Mouse (Mus musculus): ENCODE results near the gene Tmem119. TPM values are rescaled to one million over a fixed set of nuclear protein-coding genes. Genes with fewer than 3 reads are reported as not detected.

The Tmem119 gene
- polyA plus RNA-seq, 1 experiment from 2014 or later, result 17.6 TPM

DNA sequence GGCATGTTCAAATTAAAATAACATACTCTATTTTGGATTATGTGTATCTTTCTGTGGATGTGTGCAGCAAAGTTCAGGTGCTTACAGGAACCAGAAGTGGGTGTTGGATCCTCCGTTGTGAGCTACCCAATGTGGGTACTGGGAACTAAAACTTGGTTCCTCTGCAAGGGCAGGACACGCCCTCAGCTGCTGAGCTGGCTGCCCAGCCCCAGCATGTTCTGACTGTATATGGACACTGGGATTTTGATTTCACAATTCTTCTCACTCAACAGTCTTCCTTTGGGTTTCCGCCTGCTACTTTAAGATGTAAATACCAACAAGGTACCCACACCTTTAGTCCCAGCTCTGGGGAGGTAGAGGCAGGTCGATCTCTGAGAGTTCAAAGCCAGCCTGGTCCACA lies 40.1 kb upstream of the Tmem119 start:
- H3K4me2 ChIP-seq (replicated peaks; ENCODE audit: low read depth, low read length), result no peak overlapping the region
- H3K36me3 ChIP-seq (ENCODE audit: control insufficient read depth, insufficient read depth, low read length), result peaks cover 28% of the 10 kb centered on the region
- H3K4me1 ChIP-seq (ENCODE audit: control insufficient read depth, insufficient read depth, low read length), result no peaks in the 10 kb centered on the region
- H3K27ac ChIP-seq (ENCODE audit: low read depth, low read length), result no peak overlapping the region
- WGBS, result 93% methylated on average over 4 of the region's 4 CpGs
- no peaks in the 10 kb centered on the region for H3K9me3 ChIP-seq (ENCODE audit: control insufficient read depth, low read length)
- no peak overlapping the region for H3K9ac ChIP-seq (ENCODE audit: low read depth, low read length)
- no peak for ATAC-seq (ENCODE audit: low FRiP score, low TSS enrichment)
- no peak overlapping the region for H3K4me3 ChIP-seq (ENCODE audit: low read length)
- no peaks in the 10 kb centered on the region for H3K27me3 ChIP-seq (ENCODE audit: control insufficient read depth, insufficient read depth, low read length)

DNA sequence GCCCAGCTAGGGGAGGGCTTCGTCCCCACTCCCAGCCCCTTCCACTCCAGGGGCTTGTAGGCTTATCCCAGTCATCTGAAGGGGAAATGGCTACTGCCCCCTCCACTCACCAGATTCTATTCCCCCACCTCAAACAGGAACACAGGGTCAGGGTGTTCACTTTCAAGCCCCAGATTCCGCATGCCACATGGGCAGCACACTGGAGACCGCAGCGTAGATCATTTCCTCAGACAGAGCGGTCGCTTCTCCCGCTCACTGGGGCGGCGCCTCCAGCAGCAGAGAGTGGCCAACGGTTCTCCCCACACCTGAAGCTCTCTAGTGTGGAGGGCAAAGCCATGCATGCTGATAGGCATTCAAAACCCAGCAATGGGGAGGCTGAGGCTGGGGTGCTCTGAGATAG lies 36.6 kb upstream of the Tmem119 start:
- Histone ChIP-seq H3K27me3 (ENCODE audit: control insufficient read depth, insufficient read depth, low read length) (no peaks in the 10 kb centered on the region), H3K9ac (ENCODE audit: low read depth, low read length) (no peak overlapping the region), H3K4me2 (replicated peaks; ENCODE audit: low read depth, low read length) (no peak overlapping the region), H3K9me3 (ENCODE audit: control insufficient read depth, low read length) (no peaks in the 10 kb centered on the region), H3K4me3 (ENCODE audit: low read length) (no peak overlapping the region), H3K27ac (ENCODE audit: low read depth, low read length) (no peak overlapping the region), H3K4me1 (ENCODE audit: control insufficient read depth, insufficient read depth, low read length) (no peaks in the 10 kb centered on the region), H3K36me3 (ENCODE audit: control insufficient read depth, insufficient read depth, low read length) (0 out of 2 replicates have a peak, but pooled peaks cover 4% of the 10 kb centered on the region)
- no peak for ATAC-seq (ENCODE audit: low FRiP score, low TSS enrichment)
- WGBS, result 65% methylated on average over 10 of the region's 10 CpGs

DNA sequence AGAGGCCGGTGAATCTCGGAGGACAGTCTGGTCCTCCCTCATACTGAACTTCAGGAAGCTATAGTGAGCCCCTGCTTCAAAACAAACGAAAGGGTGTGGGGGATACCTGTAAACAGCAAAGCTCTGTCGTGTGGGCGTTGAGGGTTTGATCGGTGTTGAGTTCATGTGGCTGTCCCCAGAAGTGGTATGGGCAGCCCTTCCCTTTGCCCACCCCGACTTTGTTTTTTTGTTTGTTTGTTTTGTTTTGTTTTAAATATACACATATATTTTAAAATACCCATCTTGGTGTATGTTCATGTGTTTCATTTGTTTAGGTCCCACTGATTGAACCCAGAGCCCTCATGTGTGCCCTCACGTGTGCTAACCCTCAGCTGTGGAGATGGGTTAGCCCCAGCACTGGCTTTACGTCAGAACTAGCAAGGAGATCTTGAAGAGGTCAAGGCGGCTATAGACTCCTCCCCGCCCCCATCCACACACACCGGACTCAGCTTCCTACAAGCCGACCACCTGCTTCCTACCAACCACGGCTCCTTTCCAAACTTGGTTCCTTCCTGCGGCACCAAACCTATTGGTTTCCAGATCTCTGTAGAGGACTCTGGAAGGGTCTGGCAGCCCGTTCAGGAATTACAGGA lies 33.1 kb upstream of the Tmem119 start:
- H3K4me3 ChIP-seq (ENCODE audit: low read length), result no peak overlapping the region
- no peaks in the 10 kb centered on the region for H3K27me3 ChIP-seq (ENCODE audit: control insufficient read depth, insufficient read depth, low read length)
- no peaks in the 10 kb centered on the region for H3K36me3 ChIP-seq (ENCODE audit: control insufficient read depth, insufficient read depth, low read length)
- H3K9ac ChIP-seq (ENCODE audit: low read depth, low read length), result no peak overlapping the region
- WGBS, result 59% methylated on average over 16 of the region's 16 CpGs
- H3K4me2 ChIP-seq (replicated peaks; ENCODE audit: low read depth, low read length), result no peak overlapping the region
- H3K9me3 ChIP-seq (ENCODE audit: control insufficient read depth, low read length), result no peaks in the 10 kb centered on the region
- 0 out of 2 replicates have a peak, but pooled peaks cover 3% of the 10 kb centered on the region for H3K4me1 ChIP-seq (ENCODE audit: control insufficient read depth, insufficient read depth, low read length)
- no peak overlapping the region for H3K27ac ChIP-seq (ENCODE audit: low read depth, low read length)
- no peak for ATAC-seq (ENCODE audit: low FRiP score, low TSS enrichment)

DNA sequence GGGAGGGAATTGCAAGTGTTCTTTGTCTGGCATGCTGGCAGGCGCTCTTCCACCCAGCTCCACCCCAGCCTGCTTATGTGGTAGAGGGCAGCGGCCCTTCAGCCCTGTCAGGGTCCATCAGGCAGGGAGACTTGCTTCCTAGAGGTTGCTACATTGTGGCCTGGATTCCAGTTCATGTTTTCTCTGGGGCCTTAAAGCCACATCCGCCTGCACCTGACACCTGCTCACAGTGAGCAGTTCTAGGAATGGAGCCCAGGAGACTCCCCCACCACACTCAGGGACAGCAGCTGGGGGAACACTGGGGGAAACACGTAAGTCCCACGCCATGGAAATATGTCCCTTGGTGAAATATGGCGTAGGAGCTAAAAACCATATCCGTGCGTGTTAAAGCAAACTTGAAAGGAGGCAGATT lies 32.2 kb upstream of the Tmem119 start, which contains the start of gene Selplg:
Selplg (minus strand) TSS at position 155 of the 412 bp plus-strand sequence.
- Histone ChIP-seq H3K27ac (ENCODE audit: low read depth, low read length) (no peak within 1 kb of the TSS), H3K36me3 (ENCODE audit: control insufficient read depth, insufficient read depth, low read length) (no peaks in the 10 kb centered on the region), H3K4me1 (ENCODE audit: control insufficient read depth, insufficient read depth, low read length) (0 out of 2 replicates have a peak, but pooled peaks cover 3% of the 10 kb centered on the region), H3K4me3 (ENCODE audit: low read length) (no peak within 1 kb of the TSS), H3K4me2 (replicated peaks; ENCODE audit: low read depth, low read length) (0 out of 2 replicates have a peak within 1 kb of the TSS, but pooled peaks have one; percentile 3), H3K27me3 (ENCODE audit: control insufficient read depth, insufficient read depth, low read length) (no peaks in the 10 kb centered on the region), H3K9ac (ENCODE audit: low read depth, low read length) (0 out of 2 replicates have a peak within 1 kb of the TSS, but pooled peaks have one; percentile 7), H3K9me3 (ENCODE audit: control insufficient read depth, low read length) (no peaks in the 10 kb centered on the region)
- ATAC-seq (ENCODE audit: low FRiP score, low TSS enrichment), result no peak
- 24% methylated on average over 8 of the region's 8 CpGs for WGBS

DNA sequence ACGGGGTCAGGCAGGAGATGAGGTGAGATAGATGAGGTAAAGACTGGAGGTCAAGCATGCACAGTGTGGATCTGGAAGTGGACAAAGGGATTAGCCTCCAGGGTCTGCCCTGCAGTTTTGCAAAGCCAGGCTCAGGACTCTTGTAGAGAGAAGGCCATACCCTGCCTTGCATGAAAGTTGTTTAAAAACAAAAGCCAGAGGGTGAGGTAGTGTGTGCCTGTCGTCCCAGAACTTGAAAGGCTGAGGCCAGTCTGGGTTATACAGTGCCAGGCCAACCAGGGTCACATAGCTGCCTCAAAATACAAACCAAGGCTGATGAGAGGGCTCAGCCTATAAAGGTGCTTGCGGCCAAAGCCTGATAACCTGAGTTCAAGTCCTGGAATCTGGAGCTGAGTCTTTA lies 31.4 kb upstream of the Tmem119 start:
- no peak for ATAC-seq (ENCODE audit: low FRiP score, low TSS enrichment)
- Histone ChIP-seq H3K27ac (ENCODE audit: low read depth, low read length) (no peak overlapping the region), H3K4me2 (replicated peaks; ENCODE audit: low read depth, low read length) (no peak overlapping the region), H3K4me1 (ENCODE audit: control insufficient read depth, insufficient read depth, low read length) (0 out of 2 replicates have a peak, but pooled peaks cover 3% of the 10 kb centered on the region), H3K27me3 (ENCODE audit: control insufficient read depth, insufficient read depth, low read length) (no peaks in the 10 kb centered on the region), H3K9me3 (ENCODE audit: control insufficient read depth, low read length) (no peaks in the 10 kb centered on the region), H3K4me3 (ENCODE audit: low read length) (no peak overlapping the region), H3K9ac (ENCODE audit: low read depth, low read length) (0 out of 2 replicates have a peak overlapping the region, but pooled peaks have one; percentile 7), H3K36me3 (ENCODE audit: control insufficient read depth, insufficient read depth, low read length) (no peaks in the 10 kb centered on the region)
- WGBS, result 50% methylated on average over 3 of the region's 3 CpGs

DNA sequence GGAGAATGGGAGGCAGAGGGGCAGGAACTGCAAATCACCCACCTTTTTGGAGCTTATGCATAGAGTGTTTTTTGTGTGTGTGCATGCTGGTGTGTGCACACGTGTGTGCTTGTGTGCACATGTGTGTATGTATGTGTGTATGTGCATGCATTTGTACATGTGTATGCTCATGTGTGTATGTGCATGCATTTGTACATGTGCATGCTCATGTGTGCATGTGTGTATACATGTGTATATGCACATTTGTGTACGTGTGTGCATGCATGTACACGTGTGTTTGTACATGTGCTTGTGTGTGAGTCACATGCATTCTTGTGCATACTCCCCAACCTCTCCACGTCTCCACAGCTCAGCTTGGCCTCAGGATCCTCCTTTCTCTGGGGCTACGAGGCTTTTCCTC lies 30.5 kb upstream of the Tmem119 start:
- Histone ChIP-seq H3K27me3 (ENCODE audit: control insufficient read depth, insufficient read depth, low read length) (no peaks in the 10 kb centered on the region), H3K4me2 (replicated peaks; ENCODE audit: low read depth, low read length) (no peak overlapping the region), H3K9ac (ENCODE audit: low read depth, low read length) (no peak overlapping the region), H3K9me3 (ENCODE audit: control insufficient read depth, low read length) (no peaks in the 10 kb centered on the region), H3K4me1 (ENCODE audit: control insufficient read depth, insufficient read depth, low read length) (0 out of 2 replicates have a peak, but pooled peaks cover 3% of the 10 kb centered on the region), H3K4me3 (ENCODE audit: low read length) (no peak overlapping the region), H3K36me3 (ENCODE audit: control insufficient read depth, insufficient read depth, low read length) (no peaks in the 10 kb centered on the region), H3K27ac (ENCODE audit: low read depth, low read length) (no peak overlapping the region)
- 86% methylated on average over 5 of the region's 5 CpGs for WGBS
- no peak for ATAC-seq (ENCODE audit: low FRiP score, low TSS enrichment)

DNA sequence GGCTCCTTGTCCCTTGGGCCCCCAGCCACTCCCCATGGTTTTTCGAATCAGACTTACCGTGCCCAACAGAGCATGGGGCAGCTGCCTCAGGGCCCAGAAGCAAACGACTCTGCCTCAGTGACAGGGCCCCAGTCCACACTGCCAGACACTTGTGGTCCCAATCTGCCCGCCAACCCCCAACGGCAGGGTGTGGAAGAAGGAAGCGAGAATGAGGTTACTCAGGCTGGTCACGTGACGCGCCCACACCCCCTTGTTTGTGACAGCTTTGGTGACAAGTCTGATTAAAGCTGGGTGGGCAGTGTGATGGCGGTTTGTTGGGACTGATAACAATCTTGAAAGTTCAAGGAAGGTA lies 30.0 kb upstream of the Tmem119 start:
- Histone ChIP-seq H3K27me3 (ENCODE audit: control insufficient read depth, insufficient read depth, low read length) (no peaks in the 10 kb centered on the region), H3K4me2 (replicated peaks; ENCODE audit: low read depth, low read length) (no peak overlapping the region), H3K9ac (ENCODE audit: low read depth, low read length) (no peak overlapping the region), H3K27ac (ENCODE audit: low read depth, low read length) (no peak overlapping the region), H3K4me3 (ENCODE audit: low read length) (no peak overlapping the region), H3K9me3 (ENCODE audit: control insufficient read depth, low read length) (no peaks in the 10 kb centered on the region), H3K36me3 (ENCODE audit: control insufficient read depth, insufficient read depth, low read length) (no peaks in the 10 kb centered on the region), H3K4me1 (ENCODE audit: control insufficient read depth, insufficient read depth, low read length) (0 out of 2 replicates have a peak, but pooled peaks cover 3% of the 10 kb centered on the region)
- no peak for ATAC-seq (ENCODE audit: low FRiP score, low TSS enrichment)
- WGBS, result 49% methylated on average over 10 of the region's 10 CpGs

DNA sequence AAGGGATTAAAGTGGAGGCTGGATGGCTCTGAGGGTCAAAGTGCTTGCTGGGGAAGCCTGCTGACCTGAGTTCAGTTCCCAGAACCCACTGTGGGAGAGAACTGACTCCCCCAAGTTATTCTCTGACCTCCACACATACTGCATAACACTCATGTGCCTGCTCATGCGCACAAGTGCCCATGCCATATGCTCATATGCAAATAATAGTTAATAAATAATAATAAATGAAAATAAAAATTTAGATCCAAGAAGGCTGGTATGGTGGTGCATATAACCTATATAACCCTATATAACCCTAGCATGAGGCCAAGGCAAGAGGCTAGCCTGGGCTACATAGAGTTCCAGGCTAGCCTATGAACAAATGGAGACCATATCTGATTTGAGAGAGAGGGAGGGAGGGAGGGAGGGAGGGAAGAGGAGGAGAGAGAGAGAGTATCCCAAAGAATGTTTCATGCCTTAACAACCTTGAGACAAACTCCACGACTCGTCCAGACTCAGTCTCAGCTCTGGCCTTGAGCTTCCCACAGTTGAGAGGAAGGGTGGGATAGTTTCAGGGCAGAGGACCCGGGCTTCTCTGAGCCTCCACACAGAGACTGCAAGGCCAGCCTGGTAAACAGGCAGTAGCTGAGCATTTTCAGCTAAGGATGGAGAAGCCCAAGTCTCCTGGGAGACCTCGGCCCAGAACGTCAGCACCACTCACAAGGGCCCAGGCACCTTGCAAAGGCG lies 29.4 kb upstream of the Tmem119 start:
- WGBS, result 71% methylated on average over 7 of the region's 7 CpGs
- no peak for ATAC-seq (ENCODE audit: low FRiP score, low TSS enrichment)
- H3K36me3 ChIP-seq (ENCODE audit: control insufficient read depth, insufficient read depth, low read length), result no peaks in the 10 kb centered on the region
- 0 out of 2 replicates have a peak, but pooled peaks cover 3% of the 10 kb centered on the region for H3K4me1 ChIP-seq (ENCODE audit: control insufficient read depth, insufficient read depth, low read length)
- H3K4me2 ChIP-seq (replicated peaks; ENCODE audit: low read depth, low read length), result no peak overlapping the region
- no peak overlapping the region for H3K9ac ChIP-seq (ENCODE audit: low read depth, low read length)
- no peaks in the 10 kb centered on the region for H3K27me3 ChIP-seq (ENCODE audit: control insufficient read depth, insufficient read depth, low read length)
- no peaks in the 10 kb centered on the region for H3K9me3 ChIP-seq (ENCODE audit: control insufficient read depth, low read length)
- H3K4me3 ChIP-seq (ENCODE audit: low read length), result no peak overlapping the region
- no peak overlapping the region for H3K27ac ChIP-seq (ENCODE audit: low read depth, low read length)

DNA sequence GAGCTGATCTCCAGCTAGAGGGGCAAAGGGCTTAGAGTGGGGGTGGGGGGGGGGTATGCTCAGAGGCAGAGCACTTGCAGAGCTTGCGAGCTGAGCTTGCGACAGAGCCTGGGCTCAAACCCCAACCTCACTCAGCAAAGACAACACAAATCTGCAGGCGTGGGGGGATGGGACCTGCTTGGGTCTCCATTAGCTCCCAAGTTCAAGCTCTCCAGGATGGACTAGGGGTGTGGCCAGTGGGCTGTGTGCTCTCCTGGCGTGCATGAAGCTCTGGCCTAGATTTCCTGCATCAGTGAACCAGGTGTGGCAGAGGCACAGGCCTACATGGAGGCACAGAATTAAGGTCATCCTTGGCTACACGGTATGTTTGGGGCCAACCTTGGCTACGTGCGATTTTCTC lies 28.2 kb upstream of the Tmem119 start:
- ATAC-seq (ENCODE audit: low FRiP score, low TSS enrichment), result peak; percentile 50; the same call in 1 of the 2 replicates
- H3K36me3 ChIP-seq (ENCODE audit: control insufficient read depth, insufficient read depth, low read length), result no peaks in the 10 kb centered on the region
- no peak overlapping the region for H3K4me3 ChIP-seq (ENCODE audit: low read length)
- H3K4me1 ChIP-seq (ENCODE audit: control insufficient read depth, insufficient read depth, low read length), result 0 out of 2 replicates have a peak, but pooled peaks cover 3% of the 10 kb centered on the region
- H3K9me3 ChIP-seq (ENCODE audit: control insufficient read depth, low read length), result no peaks in the 10 kb centered on the region
- no peaks in the 10 kb centered on the region for H3K27me3 ChIP-seq (ENCODE audit: control insufficient read depth, insufficient read depth, low read length)
- WGBS, result 45% methylated on average over 7 of the region's 7 CpGs
- no peak overlapping the region for H3K4me2 ChIP-seq (replicated peaks; ENCODE audit: low read depth, low read length)
- no peak overlapping the region for H3K27ac ChIP-seq (ENCODE audit: low read depth, low read length)
- H3K9ac ChIP-seq (ENCODE audit: low read depth, low read length), result 0 out of 2 replicates have a peak overlapping the region, but pooled peaks have one; percentile 9

Measured in kidney, embryonic 14.5 days (tissue).